Mouse (Mus musculus) lung, postnatal 0 days (tissue): Measurements from ENCODE around the gene Arfgap3.

Experiments
- CTCF ChIP-seq: IDR thresholded peaks from 2 replicates; pipeline ENCODE4 v1.5.1; 2016; ENCODE audit warnings: antibody characterized with exemption, mild to moderate bottlenecking
- EP300 ChIP-seq: IDR thresholded peaks from 2 replicates; pipeline ENCODE4 v1.6.1; 2016; ENCODE audit warnings: antibody characterized with exemption, mild to moderate bottlenecking, control low read depth

DNA sequence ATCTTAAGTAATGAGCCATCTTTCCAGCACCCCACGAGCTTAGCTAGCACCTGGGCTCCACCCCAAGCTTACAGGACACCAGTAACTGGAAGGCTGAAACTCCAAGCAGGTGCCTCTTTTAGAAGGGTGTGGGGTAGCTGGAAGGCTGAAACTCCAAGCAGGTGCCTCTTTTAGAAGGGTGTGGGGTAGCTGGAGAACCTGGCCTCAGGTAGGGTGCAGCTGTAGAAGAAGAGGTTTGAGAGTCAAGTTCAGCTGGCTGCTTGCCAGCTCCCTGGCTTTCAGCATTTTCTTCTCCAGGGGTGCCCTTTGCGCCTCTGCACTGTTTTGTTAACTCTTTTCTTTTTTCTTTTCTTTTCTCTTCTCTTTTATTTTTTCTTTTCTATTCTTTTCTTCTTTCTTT, 18.2 kb upstream of the Arfgap3 start:
- no peak for TF ChIP-seq CTCF
- TF ChIP-seq EP300 = no peak
